Mouse (Mus musculus): ENCODE measurements around the gene Gm1043. TPM values are rescaled to one million over a fixed set of nuclear protein-coding genes. Genes with fewer than 3 reads are reported as not detected.

Gene Gm1043
- total RNA-seq, 2 experiments from 2014 or later, result not detected

DNA sequence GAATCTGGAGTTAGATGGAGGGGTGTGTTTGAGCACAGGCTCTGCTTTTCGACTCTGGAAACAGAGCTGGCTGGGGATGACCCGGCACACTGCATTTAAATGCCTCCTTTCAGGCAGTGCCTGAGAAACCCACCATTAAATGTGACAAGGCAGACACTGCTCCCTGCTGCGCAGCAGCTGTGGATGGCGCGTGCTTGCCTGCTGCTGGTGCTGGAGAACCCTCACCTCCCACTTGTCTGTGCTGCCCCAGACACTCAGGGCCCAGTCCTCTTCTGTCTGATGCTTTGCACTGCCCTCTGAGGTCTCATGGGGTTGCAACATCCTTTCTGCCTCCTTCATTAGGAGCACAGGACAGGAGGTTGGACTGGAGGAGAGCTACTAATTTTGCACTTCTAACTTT, 176.6 kb downstream of the Gm1043 start:
- intact Hi-C loops (cut with DNase I), result no loop called here
- DNase-seq (ENCODE audit: low spot score), result no peak

DNA sequence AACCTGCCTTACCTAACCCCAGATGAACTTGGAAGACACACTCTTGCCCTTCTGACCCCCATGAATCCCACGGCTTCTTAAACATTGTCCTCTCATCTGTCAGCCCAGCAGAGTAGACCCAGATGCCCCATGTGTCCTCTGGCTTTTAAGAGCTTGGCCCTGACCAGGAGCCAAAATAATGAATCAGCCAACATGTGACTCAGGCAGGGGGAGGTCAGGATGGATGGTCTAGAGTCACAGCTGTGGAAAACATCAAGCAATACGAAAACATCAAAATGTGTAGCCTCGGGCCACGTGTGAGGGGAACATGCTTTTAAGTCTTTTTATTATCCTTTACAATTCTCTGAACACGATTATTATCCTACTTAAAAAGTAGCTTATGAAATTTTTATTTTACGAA, 178.6 kb downstream of the Gm1043 start:
- DNase-seq (ENCODE audit: low spot score), result no peak
- intact Hi-C loops (cut with DNase I), result no loop called here

Other genes starting within 250 kb of the Gm1043 start
- gene Ppp2r2c, start 216.9 kb upstream of the Gm1043 start, total RNA-seq (2021), result under 1 TPM; 0.17 to 0.18 TPM
- gene Wfs1, start 96.2 kb upstream of the Gm1043 start, total RNA-seq (2021), result 100 to 1,000 TPM in 1 of 2 experiments, 10 to 100 TPM in 1; 79.0 to 107 TPM
- 1 to 10 TPM; 1.2 to 1.3 TPM for gene Crmp1, start 156.6 kb downstream of the Gm1043 start, total RNA-seq (2021)